Mouse (Mus musculus): ENCODE data around the gene Acp2. TPM values are rescaled to one million over a fixed set of nuclear protein-coding genes. Genes with fewer than 3 reads are reported as not detected.

The Acp2 gene
- polyA plus RNA-seq (2017; shearing (Covaris generic)), result 27.8 TPM

GRCm38 (mm10) chr2:91202222-91202971 is at the start of gene Acp2, which contains the start of gene Nr1h3:
Acp2 (plus strand) TSS chr2:91202885.
Nr1h3 (minus strand) TSS chr2:91202834.

DNA sequence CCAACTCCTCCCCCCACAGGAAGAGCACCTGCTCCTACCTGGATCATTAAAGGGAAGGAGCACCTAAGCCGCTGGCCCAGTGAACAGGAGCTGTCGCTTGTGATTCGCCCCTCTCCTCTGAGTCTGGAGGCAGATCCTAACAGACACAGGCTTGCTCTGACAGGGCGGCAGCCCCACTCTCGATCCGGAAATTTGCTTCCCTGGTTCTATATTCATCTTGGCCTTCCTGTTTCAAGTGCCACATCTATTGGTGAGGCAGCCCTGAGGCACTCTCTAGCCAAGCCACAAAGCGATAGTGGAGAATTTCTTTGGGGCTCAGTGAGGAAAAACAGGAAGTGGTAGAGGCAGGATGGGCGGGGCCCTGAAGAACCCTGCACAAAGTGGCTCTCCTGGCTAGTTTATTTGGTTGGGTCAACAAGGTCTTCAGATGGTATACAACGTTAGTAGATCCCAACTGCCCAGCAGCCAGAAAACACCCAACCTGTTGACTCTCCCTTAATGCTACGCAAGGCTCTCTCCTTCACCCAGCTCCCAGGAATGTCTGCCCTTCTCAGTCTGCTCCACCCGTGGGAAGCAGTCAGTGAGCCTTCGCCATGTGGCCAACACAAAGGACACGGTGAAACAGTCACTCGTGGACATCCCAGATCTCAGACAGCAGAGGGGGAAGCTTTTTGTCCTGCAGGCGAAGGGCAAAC is 18.8 kb upstream of the Acp2 start, which contains the start of gene Madd:
Gene Madd, minus strand, starts transcription at position 127 of the 695 bp plus-strand sequence.

GRCm38 (mm10) chr2:91236601-91237510 is 34.2 kb downstream of the Acp2 start, which contains the start of gene Ddb2:
Ddb2 (minus strand) TSS chr2:91236982.

DNA sequence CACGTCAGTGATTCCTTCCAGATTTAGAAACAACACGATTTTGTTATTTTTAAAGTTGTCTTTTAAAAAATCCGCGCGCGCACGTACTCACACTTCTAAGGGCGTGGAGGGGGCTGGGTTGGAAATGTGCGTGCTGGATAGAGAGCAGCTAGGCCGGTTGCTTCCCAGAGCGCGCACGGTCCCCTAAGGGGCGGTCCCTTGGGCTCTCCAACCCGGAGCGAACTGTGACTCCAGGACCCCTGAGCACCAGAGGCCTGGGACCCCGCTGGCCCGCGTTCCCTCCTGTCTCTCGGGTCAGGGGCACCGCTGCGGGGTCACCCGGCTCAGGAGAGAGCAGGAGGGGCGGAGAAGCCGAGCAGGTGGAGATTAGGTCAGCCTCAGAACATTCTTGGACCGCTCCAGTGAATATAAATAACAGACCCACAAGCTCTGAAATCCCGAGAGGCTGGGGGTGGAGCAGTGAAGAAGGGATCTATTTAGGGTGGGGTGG is 53.0 kb downstream of the Acp2 start, which contains the start of gene Pacsin3:
Gene Pacsin3, plus strand, starts transcription at position 294 of the 490 bp plus-strand sequence.

Other genes starting within 250 kb of the Acp2 start
- gene Rapsn, start 167.3 kb upstream of the Acp2 start, polyA plus RNA-seq (2017; shearing (Covaris generic)), result 5.3 TPM
- 292 TPM for gene Psmc3, start 148.9 kb upstream of the Acp2 start, polyA plus RNA-seq (2017; shearing (Covaris generic))
- 49.2 TPM for gene Slc39a13, start 132.5 kb upstream of the Acp2 start, polyA plus RNA-seq (2017; shearing (Covaris generic))
- 1.3 TPM for gene Spi1, start 120.5 kb upstream of the Acp2 start, polyA plus RNA-seq (2017; shearing (Covaris generic))
- not detected for gene Mybpc3, start 84.7 kb upstream of the Acp2 start, polyA plus RNA-seq (2017; shearing (Covaris generic))
- 140 TPM for gene Madd, start 19.0 kb upstream of the Acp2 start, polyA plus RNA-seq (2017; shearing (Covaris generic))
- gene Nr1h3, start 51 bp upstream of the Acp2 start, polyA plus RNA-seq (2017; shearing (Covaris generic)), result 3.2 TPM
- 93.8 TPM for gene Ddb2, start 34.1 kb downstream of the Acp2 start, polyA plus RNA-seq (2017; shearing (Covaris generic))
- gene Pacsin3, start 53.1 kb downstream of the Acp2 start, polyA plus RNA-seq (2017; shearing (Covaris generic)), result 0.79 TPM
- gene Arfgap2, start 62.1 kb downstream of the Acp2 start, polyA plus RNA-seq (2017; shearing (Covaris generic)), result 152 TPM
- gene 1110051M20Rik, start 241.8 kb downstream of the Acp2 start, polyA plus RNA-seq (2017; shearing (Covaris generic)), result 32.4 TPM

Data from inflammation-experienced regulatory T-cells, adult 16 weeks (primary cell).